Mouse (Mus musculus): ENCODE data around the gene Elf5.

The Elf5 gene

DNA sequence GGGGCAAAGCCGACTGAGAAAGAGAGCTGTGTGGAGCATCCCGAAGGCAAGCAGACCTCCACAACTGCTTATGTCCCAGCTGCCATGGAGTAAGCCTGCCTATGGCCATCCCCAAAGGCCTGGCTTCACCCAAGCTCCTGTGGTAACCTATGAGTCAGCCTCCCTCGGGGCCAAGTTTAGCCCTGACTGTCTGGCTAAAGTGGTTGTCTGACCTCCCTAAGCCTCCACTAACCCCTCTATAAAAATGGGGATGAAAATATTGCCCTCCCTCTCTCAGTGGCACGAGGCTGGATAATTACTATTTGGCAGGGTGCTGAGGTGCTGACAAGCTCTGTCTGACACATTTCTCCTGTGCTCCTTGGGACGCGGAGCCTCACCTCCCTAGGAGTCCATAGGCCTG is at the start of gene Elf5:
TSS of gene Elf5 (plus strand) at position 341 of the 400 bp plus-strand sequence.
- DNase-seq (ENCODE audit: low read depth, low spot score), result peak; percentile 61

DNA sequence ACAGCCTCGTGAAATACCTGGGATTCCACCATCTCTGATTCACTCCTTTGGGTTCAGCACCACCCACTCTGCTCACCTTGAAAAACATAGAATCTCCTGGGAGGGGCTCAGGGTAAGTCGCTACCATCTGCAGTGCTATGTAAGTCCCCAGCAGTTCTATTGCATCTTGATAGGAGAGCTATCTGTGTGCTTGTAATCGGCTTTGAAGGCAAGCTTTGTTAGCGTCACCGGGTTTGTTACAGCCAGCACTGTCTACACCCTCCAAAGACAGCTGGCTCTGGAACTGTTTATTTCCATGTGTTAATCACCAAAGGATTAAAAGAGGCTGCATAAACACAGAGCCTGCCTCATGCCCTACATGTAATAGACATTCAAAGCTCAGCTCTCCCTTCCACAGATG is 38.9 kb upstream of the Elf5 start:
- no peak for DNase-seq (ENCODE audit: low read depth, low spot score)

DNA sequence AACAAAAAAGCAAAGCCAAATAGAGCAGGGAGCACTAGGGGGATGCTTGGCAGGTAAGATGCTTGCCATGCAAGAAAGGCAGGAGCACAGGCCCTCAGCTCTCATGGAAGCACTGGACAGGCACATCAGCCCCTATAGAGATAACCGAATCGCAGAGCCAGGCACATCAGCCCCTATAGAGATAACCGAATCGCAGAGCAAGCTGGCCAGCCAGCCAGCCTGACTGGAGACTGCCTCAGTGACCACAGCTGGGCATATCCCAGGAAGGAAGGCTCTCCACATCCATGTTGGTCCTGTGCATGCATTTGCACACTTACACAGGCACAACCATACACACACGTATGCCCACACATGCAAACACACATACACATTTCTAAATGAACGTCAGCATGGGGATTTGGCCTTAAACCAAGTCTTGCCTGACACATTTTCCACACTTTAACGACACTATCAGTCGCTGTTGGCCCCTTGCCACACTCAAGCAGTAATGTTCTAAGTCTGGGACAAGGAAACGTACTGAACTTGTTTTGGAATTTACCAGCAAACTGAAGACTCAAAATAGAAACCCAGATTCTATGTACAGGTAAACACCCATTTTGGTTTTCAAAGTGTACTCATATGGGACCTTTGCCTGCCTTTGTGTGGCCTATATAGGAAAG is 31.9 kb upstream of the Elf5 start:
- peak; percentile 16 for DNase-seq (ENCODE audit: low read depth, low spot score)

GRCm38 (mm10) chr2:103382174-103382573 is 29.3 kb upstream of the Elf5 start:
- peak; percentile 89 for DNase-seq (ENCODE audit: low read depth, low spot score)

GRCm38 (mm10) chr2:103387881-103388280 is 23.6 kb upstream of the Elf5 start:
- no peak for DNase-seq (ENCODE audit: low read depth, low spot score)

DNA sequence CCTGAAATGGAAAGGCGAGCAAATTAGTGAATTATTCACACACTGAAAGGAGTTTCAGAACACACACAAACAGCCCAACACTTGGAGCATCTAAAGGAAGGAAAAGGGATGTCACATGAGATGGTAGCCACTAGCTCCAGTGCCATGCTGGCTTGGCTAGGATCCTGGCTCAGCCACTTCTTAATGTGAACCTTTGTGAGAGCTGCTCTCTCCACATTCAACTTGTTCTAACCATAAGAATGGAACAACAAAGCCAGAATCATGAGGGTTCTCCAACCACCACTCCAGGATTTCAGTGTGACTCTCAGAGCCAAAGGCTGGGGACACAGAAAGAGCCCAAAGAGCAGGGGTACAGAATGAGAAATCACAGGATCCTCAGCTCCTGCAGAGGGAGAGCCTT is 23.2 kb upstream of the Elf5 start:
- no peak for DNase-seq (ENCODE audit: low read depth, low spot score)

DNA sequence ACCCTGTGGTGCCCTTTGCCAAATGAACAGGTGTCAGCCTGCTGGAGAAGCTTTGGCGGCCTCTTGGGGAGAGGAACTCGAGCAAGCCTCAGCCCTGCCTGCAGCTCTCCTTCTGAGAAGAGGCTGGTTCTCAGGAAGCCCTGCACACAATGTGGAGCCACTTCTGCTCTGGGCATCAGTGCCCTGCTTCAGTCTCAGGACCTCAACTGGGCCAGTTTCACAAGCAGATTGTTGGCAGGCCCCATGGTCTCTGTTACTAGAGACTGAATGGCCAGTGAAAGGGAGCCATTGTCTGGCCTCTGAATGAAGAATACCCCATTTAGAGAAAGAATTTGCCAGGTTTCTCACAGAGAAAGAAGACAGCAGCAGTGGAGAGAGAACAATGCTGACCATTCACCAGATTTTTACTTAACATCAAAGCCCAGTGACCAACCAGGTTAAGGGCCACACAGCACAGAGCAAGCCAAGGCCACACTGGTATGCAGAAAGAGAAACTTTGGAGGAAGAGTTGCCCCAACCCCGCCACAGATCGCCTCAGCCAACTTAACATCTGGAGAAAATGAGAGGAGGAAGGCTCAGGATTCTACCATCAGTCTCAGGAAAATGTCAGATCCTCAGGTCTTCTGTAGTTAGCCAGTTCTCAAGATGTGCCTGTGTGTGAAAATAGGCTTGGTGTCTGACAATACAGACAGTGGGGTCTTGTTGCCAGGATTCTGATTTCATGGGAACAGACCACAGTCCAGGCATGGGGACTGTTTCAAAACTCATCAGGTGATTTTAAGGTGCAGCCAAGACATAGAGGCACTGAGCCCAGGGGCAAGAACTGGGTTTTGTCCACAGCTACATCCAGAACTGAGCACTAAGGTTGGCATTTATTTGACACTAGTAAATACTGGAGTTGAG is 21.2 kb upstream of the Elf5 start:
- no peak for DNase-seq (ENCODE audit: low read depth, low spot score)

DNA sequence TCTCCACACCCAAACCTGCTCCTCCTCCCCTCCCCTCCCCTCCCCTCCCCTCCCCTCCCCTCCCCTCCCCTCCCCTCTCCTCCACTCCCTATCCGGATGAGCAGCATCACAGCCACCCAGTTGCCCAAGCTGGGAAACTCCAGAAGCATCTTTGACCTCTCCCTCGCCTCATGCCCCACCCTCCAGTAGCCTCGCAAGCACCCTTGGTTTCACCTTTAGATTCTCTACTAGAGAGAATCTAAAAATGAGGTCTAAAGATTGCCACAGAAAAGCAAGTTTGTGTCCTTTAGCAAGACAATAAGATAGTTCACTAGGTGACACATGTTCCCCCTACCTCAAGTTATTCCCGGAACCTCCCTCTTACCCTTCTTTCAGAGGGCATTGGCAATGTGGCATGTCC is 19.9 kb upstream of the Elf5 start:
- no peak for DNase-seq (ENCODE audit: low read depth, low spot score)

- no peak for DNase-seq (ENCODE audit: low read depth, low spot score)
Measured at GRCm38 (mm10) chr2:103398110-103398509, 13.4 kb upstream of the Elf5 start.

- DNase-seq (ENCODE audit: low read depth, low spot score), result peak; percentile 79
Measured at GRCm38 (mm10) chr2:103400691-103401090, 10.8 kb upstream of the Elf5 start.

- DNase-seq (ENCODE audit: low read depth, low spot score), result no peak
Measured at GRCm38 (mm10) chr2:103406239-103406638, 5.2 kb upstream of the Elf5 start.

GRCm38 (mm10) chr2:103411816-103412215 is 328 bp downstream of the Elf5 start:
- no peak for DNase-seq (ENCODE audit: low read depth, low spot score)

GRCm38 (mm10) chr2:103413381-103413780 is 1.9 kb downstream of the Elf5 start:
- DNase-seq (ENCODE audit: low read depth, low spot score), result no peak

DNA sequence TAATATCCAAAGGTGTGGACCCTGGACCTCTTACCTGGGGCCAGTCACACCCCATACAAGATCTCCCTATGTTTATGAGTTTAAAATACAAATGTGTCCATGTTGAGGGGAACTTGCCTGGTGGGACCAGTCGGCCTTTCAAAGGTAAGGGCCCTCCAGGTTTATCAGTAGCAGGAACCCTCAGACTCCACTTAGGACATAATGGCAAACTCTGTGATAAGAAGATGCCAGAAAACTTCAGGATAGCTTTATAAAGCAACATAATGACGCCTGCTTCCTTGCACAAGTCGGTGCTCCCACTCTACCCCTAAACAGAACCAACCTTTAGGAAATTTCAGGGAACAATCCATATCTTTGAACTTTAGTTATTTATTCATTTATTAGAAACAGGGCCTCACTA is 4.3 kb downstream of the Elf5 start:
- DNase-seq (ENCODE audit: low read depth, low spot score), result no peak

- no peak for DNase-seq (ENCODE audit: low read depth, low spot score)
Measured at GRCm38 (mm10) chr2:103420650-103421507, 9.4 kb downstream of the Elf5 start.

DNA sequence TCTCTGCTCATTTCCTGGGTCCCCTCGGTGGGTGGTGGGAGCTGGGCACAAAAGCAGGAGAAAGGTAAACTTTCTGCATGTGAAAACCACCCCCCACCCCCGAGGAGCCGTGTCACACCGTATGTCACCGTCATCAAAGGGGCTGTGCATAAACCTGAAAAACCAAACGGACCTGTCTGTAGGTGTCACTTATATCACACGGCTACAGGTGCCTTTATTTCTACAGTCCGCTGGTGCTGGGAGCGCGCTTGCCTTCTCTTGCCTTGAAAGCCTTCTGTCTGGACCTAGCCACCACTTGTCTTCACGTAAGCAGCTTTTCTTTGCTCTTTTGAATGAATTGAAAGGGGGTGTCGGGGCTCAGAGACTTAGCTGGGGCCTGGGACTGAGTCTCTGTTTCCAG is 12.4 kb downstream of the Elf5 start:
- DNase-seq (ENCODE audit: low read depth, low spot score), result no peak

DNA sequence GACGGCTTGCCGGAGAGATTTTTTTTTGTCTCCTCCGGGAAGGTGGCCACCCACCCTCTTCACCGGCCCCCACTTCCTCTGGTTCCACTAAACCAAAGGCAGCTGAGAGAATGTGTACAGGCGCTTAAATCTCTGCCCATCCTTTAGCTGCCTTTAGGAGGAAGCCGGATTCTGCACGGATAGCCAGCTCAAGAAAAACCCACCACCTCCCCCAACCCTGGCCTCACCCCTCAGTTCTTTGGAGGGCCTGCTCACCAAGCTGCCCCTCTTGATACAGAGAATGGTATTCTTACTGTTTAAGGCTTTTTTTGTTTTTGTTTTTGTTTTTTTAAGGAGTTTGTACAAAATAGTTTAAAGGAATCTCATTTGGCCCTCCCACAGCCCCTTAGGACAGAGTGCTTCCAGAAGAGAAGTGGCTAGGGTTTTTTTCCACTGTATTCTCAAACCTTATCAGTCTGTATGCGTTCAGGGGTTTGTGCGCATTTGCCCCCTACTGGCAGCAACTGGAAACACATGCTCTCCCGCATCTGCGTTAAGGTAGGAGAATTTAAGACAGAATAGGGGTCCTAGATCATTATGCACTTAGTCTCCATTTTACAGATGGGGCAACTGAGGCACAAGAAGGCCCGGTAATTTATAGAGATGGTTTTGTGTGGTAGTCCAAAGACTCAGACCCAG is 13.0 kb downstream of the Elf5 start:
- DNase-seq (ENCODE audit: low read depth, low spot score), result peak; percentile 72

DNA sequence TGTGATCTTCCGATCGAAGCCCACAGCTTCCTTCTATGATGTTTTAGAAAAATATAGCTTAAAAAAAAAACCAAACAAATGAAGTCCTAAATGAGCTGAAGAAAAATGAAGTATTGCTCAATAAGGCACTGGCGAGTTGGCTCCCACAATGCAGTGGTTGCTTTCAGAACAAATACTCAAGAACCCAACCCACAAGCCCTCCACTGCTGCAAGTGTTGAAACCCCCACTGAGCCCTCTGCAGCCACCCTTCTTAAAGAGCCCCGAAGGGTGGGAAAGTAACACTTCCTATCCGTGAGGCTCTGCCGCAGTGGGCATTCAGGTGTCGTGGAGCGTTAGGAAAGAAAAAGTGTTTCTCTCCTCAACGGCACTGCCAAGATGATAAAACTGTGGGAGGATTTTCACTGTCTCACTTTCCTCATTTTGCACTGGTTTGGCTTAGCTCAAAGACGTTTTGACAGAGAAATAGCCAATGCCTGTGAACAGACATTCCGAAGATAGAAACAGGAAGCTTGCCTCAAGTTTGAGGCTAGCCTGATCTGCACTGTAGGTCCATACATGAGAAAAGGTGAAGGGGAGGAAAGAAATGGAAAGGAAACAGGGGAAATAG is 14.1 kb downstream of the Elf5 start:
- DNase-seq (ENCODE audit: low read depth, low spot score), result no peak

DNA sequence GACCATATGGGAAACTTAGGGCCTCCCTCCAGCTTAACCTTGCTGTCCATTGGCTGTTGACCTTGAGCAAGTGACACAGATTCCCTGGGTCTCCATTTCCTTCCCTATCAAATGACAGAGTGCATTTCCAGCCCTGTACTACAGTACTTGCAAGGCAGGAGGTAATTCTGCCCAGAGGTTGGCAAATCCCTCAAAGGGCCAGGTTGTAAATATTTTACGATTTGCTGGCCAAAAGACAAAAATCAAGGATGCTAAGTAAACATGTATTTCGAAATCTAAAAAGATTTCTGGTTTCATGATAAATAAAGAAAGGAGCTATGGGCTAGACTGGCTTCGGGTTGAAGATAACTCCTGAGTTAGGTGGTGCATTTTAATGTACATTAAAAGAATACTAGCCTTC is 16.9 kb downstream of the Elf5 start:
- no peak for DNase-seq (ENCODE audit: low read depth, low spot score)

DNA sequence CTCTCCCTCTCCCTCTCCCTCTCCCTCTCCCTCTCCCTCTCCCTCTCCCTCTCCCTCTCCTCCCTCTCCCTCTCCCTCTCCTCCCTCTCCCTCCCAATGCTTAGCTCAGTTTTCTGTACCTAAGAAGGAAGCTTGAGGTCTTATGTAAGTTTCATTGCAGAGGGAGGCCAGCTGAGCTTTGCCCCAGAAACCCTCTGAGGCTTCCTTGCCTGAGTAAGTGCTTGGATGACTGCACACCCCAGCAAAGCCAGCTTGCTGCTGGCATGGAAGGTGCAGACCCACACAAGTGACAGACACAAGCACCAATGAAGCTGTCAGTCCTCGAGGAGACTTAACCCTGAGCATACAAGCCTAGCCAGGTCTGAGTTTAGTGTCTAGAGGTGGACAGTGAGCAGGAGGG is 19.2 kb downstream of the Elf5 start:
- DNase-seq (ENCODE audit: low read depth, low spot score), result no peak

DNA sequence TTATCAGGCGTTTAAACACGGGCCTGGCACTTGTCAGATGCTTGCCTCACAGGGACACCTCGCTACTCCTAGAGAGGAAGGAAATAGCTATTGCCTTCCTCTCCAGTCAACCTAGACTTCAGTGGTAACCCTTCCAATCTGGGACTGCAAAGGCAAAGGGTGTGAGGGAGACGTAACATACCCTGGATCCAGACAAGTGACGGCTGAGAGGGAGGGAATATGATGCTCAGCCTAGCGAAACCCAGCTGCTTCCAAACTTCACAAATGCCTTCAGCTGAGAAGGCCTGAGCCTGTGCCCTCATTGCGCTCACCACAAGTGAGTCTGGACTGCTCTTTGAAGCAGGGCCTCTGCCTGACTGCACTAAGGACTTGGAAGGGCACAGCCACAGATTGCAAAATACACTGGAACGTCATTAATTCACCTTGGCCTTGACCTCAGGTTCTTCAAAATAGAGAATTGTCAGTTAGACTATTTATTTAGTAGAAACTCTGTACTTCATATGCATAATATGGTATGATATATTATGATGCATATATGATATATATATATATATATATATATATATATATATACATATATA is 21.3 kb downstream of the Elf5 start:
- DNase-seq (ENCODE audit: low read depth, low spot score), result no peak
